Mouse (Mus musculus) spleen, adult 2 months (tissue): ENCODE data around the gene Cpeb4.

Experiments used
- CTCF ChIP-seq: fragments of 200-500 bp; IDR thresholded peaks from 2 replicates; pipeline ENCODE4 v1.5.1; 2011; ENCODE audit warnings: mild to moderate bottlenecking, inconsistent platforms; ENCODE audit not compliant: insufficient read depth, insufficient read length, insufficient replicate concordance; ENCODE audit errors: extremely low read depth
- POLR2A ChIP-seq: fragments of 200-500 bp; IDR thresholded peaks from 2 replicates; pipeline ENCODE4 v1.6.1; 2011; ENCODE audit warnings: low read depth, low read length, inconsistent platforms

DNA sequence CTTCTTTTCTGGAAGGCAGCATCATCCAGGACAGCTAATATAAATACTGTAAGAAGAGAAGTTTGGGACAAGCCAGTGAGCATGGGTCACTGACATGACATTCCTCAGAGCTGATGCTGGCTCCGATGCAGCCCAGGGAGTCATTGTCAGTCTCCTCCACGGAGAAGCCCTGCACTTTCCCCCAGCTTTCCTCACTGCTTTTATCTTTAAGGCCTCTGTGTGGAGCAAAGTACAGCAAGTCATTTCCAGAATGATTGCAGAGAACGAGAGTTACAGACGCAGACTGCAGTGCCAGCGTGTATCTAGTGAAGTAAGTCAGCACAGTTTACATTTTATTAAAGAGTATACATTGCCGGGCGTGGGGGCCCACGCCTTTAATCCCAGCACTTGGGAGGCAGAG is 102.8 kb downstream of the Cpeb4 start:
- TF ChIP-seq POLR2A (no peak), CTCF (no peak)
